Mouse (Mus musculus) thymus, adult 18-20 months (tissue): ENCODE results near the gene Ccdc12.

ENCODE experiments used
- DNase-seq, 2 experiments: peaks; one replicate each; pipeline ENCODE4 v3.0.0; 2022; ENCODE audit warnings: mixed read lengths in 2 of 2

The Ccdc12 gene

GRCm38 (mm10) chr9:110656249-110657221 lies at the start of gene Ccdc12:
TSS of gene Ccdc12 (plus strand) at chr9:110656503.
- peak; percentile 89 to 96 for DNase-seq

- DNase-seq = no peak
These were observed 44.8 kb upstream of the Ccdc12 start for GRCm38 (mm10) chr9:110611471-110611870.

- DNase-seq = no peak
These were observed 39.2 kb upstream of the Ccdc12 start for GRCm38 (mm10) chr9:110617081-110617480.

GRCm38 (mm10) chr9:110620180-110620579 lies 36.1 kb upstream of the Ccdc12 start:
- no peak for DNase-seq

GRCm38 (mm10) chr9:110620685-110621084 lies 35.6 kb upstream of the Ccdc12 start:
- DNase-seq = no peak

GRCm38 (mm10) chr9:110622621-110623219 lies 33.6 kb upstream of the Ccdc12 start:
- no peak for DNase-seq

- no peak for DNase-seq
These were observed 32.7 kb upstream of the Ccdc12 start for GRCm38 (mm10) chr9:110623416-110624195.

- no peak for DNase-seq
These were observed 31.7 kb upstream of the Ccdc12 start, which contains the start of gene Nradd for GRCm38 (mm10) chr9:110624361-110625166. TSS of gene Nradd (minus strand) at chr9:110624452.

GRCm38 (mm10) chr9:110625350-110625908 lies 30.9 kb upstream of the Ccdc12 start:
- DNase-seq = no peak

GRCm38 (mm10) chr9:110630171-110630570 lies 26.1 kb upstream of the Ccdc12 start:
- no peak for DNase-seq

GRCm38 (mm10) chr9:110631191-110631590 lies 25.1 kb upstream of the Ccdc12 start:
- DNase-seq = no peak

- DNase-seq = no peak
These were observed 24.5 kb upstream of the Ccdc12 start for GRCm38 (mm10) chr9:110631651-110632275.

- DNase-seq = no peak
These were observed 23.6 kb upstream of the Ccdc12 start for GRCm38 (mm10) chr9:110632671-110633070.

GRCm38 (mm10) chr9:110633882-110634281 lies 22.4 kb upstream of the Ccdc12 start:
- DNase-seq = no peak

- DNase-seq = peak; percentile 72 to 74
These were observed 21.1 kb upstream of the Ccdc12 start for GRCm38 (mm10) chr9:110635225-110635624.

- DNase-seq = no peak
These were observed 17.7 kb upstream of the Ccdc12 start for GRCm38 (mm10) chr9:110638611-110639021.

GRCm38 (mm10) chr9:110641006-110641405 lies 15.3 kb upstream of the Ccdc12 start:
- DNase-seq = no peak

- DNase-seq = no peak
These were observed 13.3 kb upstream of the Ccdc12 start for GRCm38 (mm10) chr9:110642812-110643524.

- DNase-seq = no peak
These were observed 12.5 kb upstream of the Ccdc12 start for GRCm38 (mm10) chr9:110643787-110644186.

GRCm38 (mm10) chr9:110644295-110644694 lies 12.0 kb upstream of the Ccdc12 start:
- DNase-seq = no peak

GRCm38 (mm10) chr9:110645219-110645618 lies 11.1 kb upstream of the Ccdc12 start:
- DNase-seq = peak; percentile 82 to 87
